Mouse (Mus musculus) left cerebral cortex, adult 8-10 months (tissue): ENCODE measurements around the gene Tcte2. TPM values are rescaled to one million over a fixed set of nuclear protein-coding genes. Genes with fewer than 3 reads are reported as not detected.

Experiments used
- DNase-seq, 2 experiments: peaks; one replicate each; pipeline ENCODE4 v3.0.0; 2022; ENCODE audit warnings: low spot score in 2 of 2
- total RNA-seq, 4 experiments: library from RNA; stranded (reverse); gene quantifications; 2 replicates each; pipeline ENCODE4 v1.2.4; 2022

The Tcte2 gene
- total RNA-seq, 4 experiments from 2014 or later, result 17.3 to 21.4 (median 19.7) TPM

- DNase-seq, result no peak
These were observed 41.4 kb downstream of the Tcte2 start for GRCm38 (mm10) chr17:13720187-13720586.

GRCm38 (mm10) chr17:13717428-13717827, 44.2 kb downstream of the Tcte2 start:
- peak in 1 of 2 experiments; percentile 50 for DNase-seq

DNA sequence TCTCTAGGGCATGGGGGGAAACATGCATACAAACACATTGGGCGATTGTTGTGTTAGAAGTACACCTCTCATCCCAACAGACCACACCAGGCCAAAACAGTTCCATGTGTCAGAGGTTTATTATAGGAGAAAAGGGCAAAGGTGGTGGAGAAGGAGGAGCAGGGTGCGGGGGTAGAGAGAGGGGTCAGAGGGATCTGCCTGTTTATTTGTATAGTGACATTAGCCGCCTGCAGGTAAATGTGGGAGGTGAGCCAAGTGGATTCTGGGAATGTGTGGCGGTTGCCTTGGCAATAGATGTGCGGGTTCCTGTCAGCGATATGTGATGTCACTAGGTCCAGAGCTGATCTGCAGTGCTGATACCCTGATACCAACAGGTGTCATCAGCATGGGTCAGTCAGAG, 45.3 kb downstream of the Tcte2 start:
- no peak for DNase-seq

DNA sequence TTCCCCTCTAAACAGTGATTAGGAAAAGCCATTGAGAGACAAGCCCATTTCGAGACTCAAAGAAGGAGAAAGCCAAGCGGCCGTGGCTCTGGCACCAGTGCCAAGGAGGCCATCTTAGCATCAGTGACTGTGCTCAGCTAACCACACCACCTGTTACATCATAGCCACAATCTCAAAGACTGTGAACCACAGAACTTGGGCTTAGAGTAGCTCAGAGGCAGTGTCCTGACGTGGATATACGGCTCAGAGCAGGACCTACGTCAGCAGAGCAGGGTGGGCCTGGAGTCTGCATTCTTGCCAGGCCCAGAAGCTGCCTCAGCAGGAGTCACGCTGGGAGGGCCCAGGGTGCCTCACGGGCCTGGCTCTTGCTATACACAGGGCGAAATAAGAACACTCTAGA, 46.1 kb downstream of the Tcte2 start:
- no peak for DNase-seq

GRCm38 (mm10) chr17:13714654-13715053, 47.0 kb downstream of the Tcte2 start:
- DNase-seq, result no peak

DNA sequence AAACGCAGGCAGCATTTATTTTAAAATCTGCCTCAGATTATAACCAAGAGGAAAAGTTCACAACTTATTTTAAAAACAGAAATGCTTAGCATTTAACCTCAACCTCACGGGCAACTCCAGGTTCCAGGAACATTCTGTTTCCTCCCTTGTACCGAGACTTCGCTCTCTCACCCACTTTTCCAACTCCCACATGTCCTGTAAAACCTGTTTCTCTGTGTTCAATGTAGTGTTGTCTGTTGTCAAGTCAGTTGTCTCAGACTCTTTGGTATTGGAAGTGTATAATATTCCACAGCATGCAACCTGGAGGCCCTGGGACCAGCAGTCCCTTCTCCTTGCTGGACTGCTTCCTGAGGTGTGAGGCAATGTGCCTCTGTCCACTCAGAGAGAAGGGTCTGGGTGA, 47.5 kb downstream of the Tcte2 start:
- DNase-seq, result no peak

- no peak for DNase-seq
These were observed 49.1 kb downstream of the Tcte2 start for GRCm38 (mm10) chr17:13712518-13712917.

DNA sequence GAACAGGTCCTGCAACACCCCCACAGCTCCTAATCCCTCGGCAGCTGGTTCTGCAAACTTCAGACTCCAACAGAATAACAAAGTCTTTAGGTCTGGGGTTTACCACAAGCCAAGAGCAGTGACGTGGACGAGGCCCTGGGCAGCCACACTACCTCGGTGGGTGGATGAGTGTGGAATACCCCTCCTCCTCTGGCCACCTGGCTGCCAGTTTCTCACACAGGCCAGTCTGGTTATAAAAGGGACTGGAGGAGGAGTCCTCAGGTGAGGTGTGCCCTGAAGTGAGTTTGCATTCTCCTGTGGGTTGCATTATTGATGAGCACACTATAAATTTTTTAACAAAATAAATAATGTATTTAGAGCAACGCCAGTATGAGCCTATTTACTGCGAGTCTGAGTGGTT, 49.5 kb downstream of the Tcte2 start:
- DNase-seq, result no peak

GRCm38 (mm10) chr17:13711173-13711572, 50.5 kb downstream of the Tcte2 start:
- no peak for DNase-seq

DNA sequence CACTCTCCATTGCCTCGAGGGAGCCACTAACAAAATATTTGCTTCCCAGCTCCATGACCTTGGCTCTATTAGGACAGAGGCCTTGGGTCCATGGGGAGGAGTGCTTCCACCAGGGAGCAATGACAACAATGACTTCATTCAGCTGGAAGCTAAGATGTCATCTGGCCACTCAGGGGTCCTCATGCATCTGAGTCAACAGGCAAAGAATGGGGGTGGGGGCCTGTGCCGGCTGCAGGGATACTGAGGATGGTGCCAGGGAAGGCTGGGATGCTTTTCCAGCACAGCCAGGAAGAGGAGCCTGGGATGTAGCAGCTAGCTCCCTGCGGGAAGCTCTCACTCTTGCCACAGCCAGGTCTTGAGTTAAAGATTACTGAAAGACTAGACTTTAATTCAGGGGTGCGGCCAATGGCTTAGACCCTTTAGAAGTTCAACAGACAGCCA, 56.1 kb downstream of the Tcte2 start:
- no peak for DNase-seq

DNA sequence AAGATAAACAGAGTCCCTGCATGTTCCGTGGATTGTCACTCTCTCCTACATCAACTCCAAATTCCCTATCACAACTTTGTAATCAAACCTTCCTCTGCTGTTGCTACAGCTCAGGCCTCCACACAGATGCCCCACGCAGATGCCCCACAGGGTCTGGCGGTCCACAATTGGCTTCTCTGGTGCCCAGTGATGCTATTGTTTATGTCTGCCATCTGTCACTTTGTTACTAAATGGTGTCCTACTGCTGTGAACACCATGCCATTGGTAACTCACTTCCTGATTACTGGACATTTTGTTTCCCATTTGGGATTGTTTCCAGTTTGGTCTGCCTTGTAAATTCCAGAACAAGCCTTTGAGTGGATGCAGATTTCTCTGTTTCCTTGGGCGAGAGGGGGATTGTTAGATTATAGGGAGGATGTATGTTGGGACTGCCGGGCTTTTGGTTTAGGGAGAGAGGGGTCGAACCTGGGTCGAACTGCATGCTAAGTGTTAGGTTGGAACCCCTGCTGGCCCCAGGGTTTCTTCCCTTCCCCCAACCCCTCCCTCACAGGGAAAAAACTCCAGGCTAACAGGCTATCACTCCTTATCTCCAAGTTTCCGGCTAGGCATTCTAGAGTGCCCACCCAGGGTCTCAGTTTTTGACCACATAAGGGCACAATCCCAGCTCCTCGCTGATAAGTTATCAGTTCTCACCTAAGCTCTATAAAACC, 57.9 kb downstream of the Tcte2 start:
- DNase-seq, result no peak

DNA sequence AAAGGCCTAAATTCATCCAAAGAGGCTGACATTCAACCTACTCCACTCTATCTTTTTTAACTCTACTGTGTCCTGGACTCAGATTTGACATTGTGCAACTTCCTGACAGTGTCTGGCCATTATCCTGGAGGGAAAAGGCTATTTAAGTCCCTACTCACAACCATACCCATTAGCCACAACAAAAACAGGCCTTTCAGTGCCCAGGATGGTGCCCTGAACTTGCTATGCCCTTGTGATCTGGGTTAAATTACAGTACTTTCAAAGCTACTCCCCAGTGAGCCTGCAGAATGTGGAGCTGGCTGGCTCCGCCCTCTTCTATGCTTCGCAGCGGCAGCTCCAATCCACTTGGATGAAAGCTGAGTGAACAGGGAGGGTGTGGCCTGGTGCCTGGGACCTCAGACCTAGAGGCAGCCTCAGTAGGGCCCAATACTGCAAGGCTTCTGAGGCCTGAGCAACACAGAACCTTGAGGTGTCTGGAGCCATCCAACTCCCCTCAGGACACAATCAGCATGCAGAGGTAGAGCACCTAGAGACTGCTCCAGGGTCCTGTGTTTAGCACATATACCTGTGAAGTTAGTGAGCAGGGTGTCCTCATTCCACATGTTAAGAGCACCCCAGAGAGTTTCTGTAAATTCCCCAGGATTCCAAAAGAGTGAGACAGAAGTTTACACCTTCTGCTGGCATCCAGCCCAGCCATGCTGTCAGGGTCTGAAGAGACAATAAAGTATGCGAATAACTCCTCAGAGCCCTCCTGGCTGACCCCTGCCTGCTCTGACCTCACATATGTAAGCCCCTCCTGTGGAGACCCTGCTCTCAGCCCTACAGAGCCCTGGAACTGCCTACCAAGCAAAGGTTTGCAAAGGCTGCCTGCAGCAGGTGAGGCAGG, 61.3 kb downstream of the Tcte2 start:
- no peak for DNase-seq

DNA sequence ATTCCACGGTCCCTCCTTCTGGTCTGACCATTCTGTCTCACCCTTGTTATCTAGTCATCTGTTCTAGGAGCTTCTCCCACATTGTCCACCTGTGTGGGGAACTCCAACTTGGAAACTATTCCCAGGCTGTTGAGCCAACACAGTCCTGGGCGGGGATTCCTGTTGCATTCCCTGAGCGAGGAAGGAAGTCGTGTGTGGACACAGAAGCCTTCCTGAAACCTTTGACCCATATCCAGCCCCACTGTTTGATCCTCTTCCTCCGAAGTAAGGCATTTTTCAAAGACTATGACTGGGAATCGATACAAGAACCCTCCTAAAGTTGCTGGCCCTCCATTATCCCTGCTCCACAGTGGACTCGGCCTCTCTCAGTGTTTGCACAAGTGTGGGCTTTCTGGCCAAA, 61.9 kb downstream of the Tcte2 start:
- no peak for DNase-seq

DNA sequence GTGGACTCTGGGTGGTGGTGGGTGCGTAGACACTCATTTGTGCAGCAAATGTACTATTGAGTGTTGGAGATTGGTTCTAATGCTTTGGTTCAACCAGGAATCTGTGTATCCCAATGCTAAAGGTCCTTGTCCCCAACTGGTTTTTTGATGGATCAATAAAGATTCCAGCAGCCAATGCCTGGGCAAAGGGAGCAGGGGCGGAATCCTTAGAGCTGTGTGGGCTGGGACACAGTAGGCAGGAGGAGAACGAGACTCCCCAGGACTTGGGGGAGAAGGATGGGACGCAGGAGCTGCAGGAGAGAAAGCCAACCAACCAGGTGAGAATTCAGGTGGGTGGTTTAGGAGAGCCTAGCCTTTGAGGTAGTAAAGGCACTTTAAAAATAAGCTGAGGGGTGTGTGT, 63.4 kb downstream of the Tcte2 start:
- DNase-seq, result no peak

DNA sequence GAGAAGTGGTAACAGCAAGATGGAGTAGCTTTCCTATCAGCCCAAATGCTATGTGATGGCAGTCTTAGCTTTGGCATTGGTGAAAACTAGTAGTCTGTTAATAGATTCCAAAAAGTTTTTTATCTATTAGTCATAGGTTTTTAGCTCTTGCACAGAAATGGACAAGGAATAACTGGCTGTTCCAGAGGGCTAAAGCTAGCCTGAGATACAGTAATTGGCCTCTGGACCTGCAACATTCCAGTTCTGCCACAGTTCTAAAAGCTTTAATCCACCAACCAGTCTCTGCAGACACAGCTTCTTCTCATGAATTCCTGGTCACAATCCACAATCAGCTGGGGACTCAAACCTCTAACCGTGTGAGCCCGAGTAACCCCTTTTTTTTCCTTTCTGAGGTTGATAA, 64.0 kb downstream of the Tcte2 start:
- DNase-seq, result no peak

GRCm38 (mm10) chr17:13695881-13696280, 65.7 kb downstream of the Tcte2 start:
- DNase-seq, result no peak

DNA sequence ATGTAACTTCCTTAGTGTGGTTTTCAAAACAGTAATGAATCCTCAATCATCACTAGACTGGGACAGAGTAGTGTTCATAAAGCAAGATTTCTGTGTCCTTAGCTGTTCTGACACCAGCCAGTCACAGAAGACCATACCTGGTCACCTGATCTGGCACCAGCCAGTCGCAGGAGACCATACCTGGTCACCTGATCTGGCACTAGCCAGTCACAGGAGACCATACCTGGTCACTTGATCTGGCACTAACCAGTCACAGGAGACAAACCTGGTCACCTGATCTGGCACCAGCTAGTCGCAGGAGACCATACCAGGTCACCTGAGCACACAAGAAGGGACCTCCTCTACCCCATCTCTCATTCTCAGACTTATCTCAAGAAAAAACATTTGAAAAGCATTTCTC, 66.4 kb downstream of the Tcte2 start:
- DNase-seq, result no peak

- DNase-seq, result no peak
These were observed 67.4 kb downstream of the Tcte2 start for GRCm38 (mm10) chr17:13694181-13694580.

GRCm38 (mm10) chr17:13687656-13688055, 74.0 kb downstream of the Tcte2 start:
- DNase-seq, result no peak

- no peak for DNase-seq
These were observed 74.5 kb downstream of the Tcte2 start for GRCm38 (mm10) chr17:13687086-13687485.

- peak in 1 of 2 experiments; percentile 39 for DNase-seq
These were observed 76.0 kb downstream of the Tcte2 start for GRCm38 (mm10) chr17:13685621-13686020.

GRCm38 (mm10) chr17:13684256-13684655, 77.4 kb downstream of the Tcte2 start:
- no peak for DNase-seq
